Mouse (Mus musculus): ENCODE measurements at regions not wholly inside any gene's neighbourhood (a gene's known extent, or its start where the extent isn't known, plus 50 kb on each side); places are given as distances from the start of the nearest gene placed in this dataset.

- no peaks in the 10 kb centered on the region for H3K36me3 ChIP-seq (ENCODE audit: control insufficient read depth, insufficient read depth, low read length)
- H3K9ac ChIP-seq (ENCODE audit: low read depth, low read length) = no peak overlapping the region
- no peaks in the 10 kb centered on the region for H3K27me3 ChIP-seq (ENCODE audit: control insufficient read depth, insufficient read depth, low read length)
- no peaks in the 10 kb centered on the region for H3K79me2 ChIP-seq (ENCODE audit: control insufficient read depth, insufficient read depth, low read length)
- no peaks in the 10 kb centered on the region for H3K4me1 ChIP-seq (ENCODE audit: control insufficient read depth, insufficient read depth, low read length)
- 30% methylated on average over 10 of the region's 10 CpGs for WGBS
- no peak overlapping the region for H3K27ac ChIP-seq (replicated peaks; ENCODE audit: insufficient read depth, low read depth, low read length)
- peak; percentile 7 for DNase-seq (ENCODE audit: extremely low read depth, low read depth, low spot score)
- no peak overlapping the region for H3K4me3 ChIP-seq (ENCODE audit: insufficient read depth, low read depth, low read length)
- TF ChIP-seq POLR2A (IDR thresholded peaks at IDR 0.05; ENCODE audit: extremely low read depth, insufficient read depth, low read length) (no peak), CTCF (IDR thresholded peaks at IDR 0.05; ENCODE audit: low read depth, low read length) (no peak)
Measured at GRCm38 (mm10) chr3:143631183-143631582, 573.8 kb downstream of the Lmo4 start.

- no peaks in the 10 kb centered on the region for H3K27me3 ChIP-seq (ENCODE audit: control insufficient read depth, insufficient read depth, low read length)
- H3K4me3 ChIP-seq (ENCODE audit: insufficient read depth, low read depth, low read length) = no peak overlapping the region
- WGBS = 57% methylated on average over 3 of the region's 3 CpGs
- TF ChIP-seq CTCF (IDR thresholded peaks at IDR 0.05; ENCODE audit: low read depth, low read length) (no peak), POLR2A (IDR thresholded peaks at IDR 0.05; ENCODE audit: extremely low read depth, insufficient read depth, low read length) (no peak)
- H3K9ac ChIP-seq (ENCODE audit: low read depth, low read length) = no peak overlapping the region
- H3K27ac ChIP-seq (replicated peaks; ENCODE audit: insufficient read depth, low read depth, low read length) = no peak overlapping the region
- H3K36me3 ChIP-seq (ENCODE audit: control insufficient read depth, insufficient read depth, low read length) = no peaks in the 10 kb centered on the region
- H3K4me1 ChIP-seq (ENCODE audit: control insufficient read depth, insufficient read depth, low read length) = no peaks in the 10 kb centered on the region
- DNase-seq (ENCODE audit: extremely low read depth, low read depth, low spot score) = no peak
- H3K79me2 ChIP-seq (ENCODE audit: control insufficient read depth, insufficient read depth, low read length) = no peaks in the 10 kb centered on the region
Measured at GRCm38 (mm10) chr3:143624906-143625305, 580.1 kb downstream of the Lmo4 start.

DNA sequence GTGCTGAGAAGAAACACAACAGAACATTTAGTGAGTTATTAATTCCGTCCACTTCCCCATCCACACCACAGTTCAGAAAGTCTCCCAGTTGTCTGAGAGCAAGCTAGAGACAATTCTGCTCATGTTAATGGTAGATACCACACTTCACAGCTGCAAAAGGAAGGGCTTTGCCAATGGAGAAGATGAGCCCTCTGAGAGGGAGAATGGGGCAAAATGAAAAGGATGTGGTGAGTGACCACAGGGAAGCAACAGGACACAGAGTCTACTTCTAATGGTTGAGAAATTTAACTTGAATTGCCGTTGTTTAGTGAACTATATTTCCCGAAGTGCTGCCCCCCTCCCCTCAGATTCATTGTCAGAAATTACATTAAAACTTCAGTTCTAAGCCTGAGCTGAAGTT is 582.7 kb downstream of the Lmo4 start:
- no peaks in the 10 kb centered on the region; the same call in 1 of the 2 replicates for H3K4me1 ChIP-seq (ENCODE audit: control insufficient read depth, insufficient read depth, low read length)
- TF ChIP-seq CTCF (IDR thresholded peaks at IDR 0.05; ENCODE audit: low read depth, low read length) (no peak), POLR2A (IDR thresholded peaks at IDR 0.05; ENCODE audit: extremely low read depth, insufficient read depth, low read length) (no peak)
- no peak overlapping the region for H3K27ac ChIP-seq (replicated peaks; ENCODE audit: insufficient read depth, low read depth, low read length)
- 74% methylated on average over 3 of the region's 3 CpGs for WGBS
- H3K4me3 ChIP-seq (ENCODE audit: insufficient read depth, low read depth, low read length) = no peak overlapping the region
- no peaks in the 10 kb centered on the region for H3K27me3 ChIP-seq (ENCODE audit: control insufficient read depth, insufficient read depth, low read length)
- H3K79me2 ChIP-seq (ENCODE audit: control insufficient read depth, insufficient read depth, low read length) = no peaks in the 10 kb centered on the region
- H3K9ac ChIP-seq (ENCODE audit: low read depth, low read length) = no peak overlapping the region
- no peak for DNase-seq (ENCODE audit: extremely low read depth, low read depth, low spot score)
- no peaks in the 10 kb centered on the region for H3K36me3 ChIP-seq (ENCODE audit: control insufficient read depth, insufficient read depth, low read length)

GRCm38 (mm10) chr3:143619125-143619524 is 585.9 kb downstream of the Lmo4 start:
- Histone ChIP-seq H3K79me2 (ENCODE audit: control insufficient read depth, insufficient read depth, low read length) (no peaks in the 10 kb centered on the region), H3K9ac (ENCODE audit: low read depth, low read length) (no peak overlapping the region), H3K36me3 (ENCODE audit: control insufficient read depth, insufficient read depth, low read length) (no peaks in the 10 kb centered on the region), H3K27ac (replicated peaks; ENCODE audit: insufficient read depth, low read depth, low read length) (no peak overlapping the region), H3K4me1 (ENCODE audit: control insufficient read depth, insufficient read depth, low read length) (no peaks in the 10 kb centered on the region; the same call in 1 of the 2 replicates), H3K27me3 (ENCODE audit: control insufficient read depth, insufficient read depth, low read length) (no peaks in the 10 kb centered on the region), H3K4me3 (ENCODE audit: insufficient read depth, low read depth, low read length) (no peak overlapping the region)
- peak; percentile 57 for DNase-seq (ENCODE audit: extremely low read depth, low read depth, low spot score)
- TF ChIP-seq CTCF (IDR thresholded peaks at IDR 0.05; ENCODE audit: low read depth, low read length) (no peak), POLR2A (IDR thresholded peaks at IDR 0.05; ENCODE audit: extremely low read depth, insufficient read depth, low read length) (no peak)
- WGBS = 26% methylated on average over 1 of the region's 1 CpGs

DNA sequence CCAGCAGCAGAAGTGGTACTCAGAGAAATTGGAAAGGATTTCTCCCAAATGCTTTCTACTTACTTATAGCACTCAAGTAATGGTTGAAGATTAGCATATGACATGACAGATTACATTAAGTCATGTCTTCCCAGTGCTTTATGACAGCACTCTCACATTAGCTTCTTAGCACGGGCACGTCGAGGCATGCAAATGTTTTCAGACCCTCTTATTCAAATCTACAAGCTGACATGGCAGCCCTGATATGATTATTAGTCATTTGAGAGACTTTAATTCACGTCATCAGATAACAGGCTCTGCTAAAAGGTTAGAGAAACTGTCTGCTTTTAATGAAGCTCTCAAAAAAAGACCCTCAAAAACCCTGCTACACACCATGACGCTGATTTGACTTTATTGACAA is 590.1 kb downstream of the Lmo4 start:
- H3K4me3 ChIP-seq (ENCODE audit: insufficient read depth, low read depth, low read length) = no peak overlapping the region
- H3K4me1 ChIP-seq (ENCODE audit: control insufficient read depth, insufficient read depth, low read length) = no peaks in the 10 kb centered on the region; the same call in 1 of the 2 replicates
- no peak overlapping the region for H3K9ac ChIP-seq (ENCODE audit: low read depth, low read length)
- no peak for DNase-seq (ENCODE audit: extremely low read depth, low read depth, low spot score)
- WGBS = 82% methylated on average over 5 of the region's 5 CpGs
- H3K36me3 ChIP-seq (ENCODE audit: control insufficient read depth, insufficient read depth, low read length) = no peaks in the 10 kb centered on the region
- H3K27me3 ChIP-seq (ENCODE audit: control insufficient read depth, insufficient read depth, low read length) = no peaks in the 10 kb centered on the region
- H3K79me2 ChIP-seq (ENCODE audit: control insufficient read depth, insufficient read depth, low read length) = no peaks in the 10 kb centered on the region
- no peak overlapping the region for H3K27ac ChIP-seq (replicated peaks; ENCODE audit: insufficient read depth, low read depth, low read length)
- no peak for TF ChIP-seq CTCF (IDR thresholded peaks at IDR 0.05; ENCODE audit: low read depth, low read length)
- no peak for TF ChIP-seq POLR2A (IDR thresholded peaks at IDR 0.05; ENCODE audit: extremely low read depth, insufficient read depth, low read length)

- DNase-seq (ENCODE audit: extremely low read depth, low read depth, low spot score) = no peak
- WGBS = 86% methylated on average over 3 of the region's 3 CpGs
- TF ChIP-seq POLR2A (IDR thresholded peaks at IDR 0.05; ENCODE audit: extremely low read depth, insufficient read depth, low read length) = no peak
- TF ChIP-seq CTCF (IDR thresholded peaks at IDR 0.05; ENCODE audit: low read depth, low read length) = no peak
Measured at GRCm38 (mm10) chr3:143614004-143614403, 591.0 kb downstream of the Lmo4 start.

More at GRCm38 (mm10) chr3:143614004-143614403, 591.0 kb downstream of the Lmo4 start:
- Histone ChIP-seq H3K4me1 (ENCODE audit: control insufficient read depth, insufficient read depth, low read length) (no peaks in the 10 kb centered on the region; the same call in 1 of the 2 replicates), H3K79me2 (ENCODE audit: control insufficient read depth, insufficient read depth, low read length) (no peaks in the 10 kb centered on the region), H3K9ac (ENCODE audit: low read depth, low read length) (no peak overlapping the region), H3K4me3 (ENCODE audit: insufficient read depth, low read depth, low read length) (no peak overlapping the region), H3K36me3 (ENCODE audit: control insufficient read depth, insufficient read depth, low read length) (no peaks in the 10 kb centered on the region), H3K27me3 (ENCODE audit: control insufficient read depth, insufficient read depth, low read length) (no peaks in the 10 kb centered on the region), H3K27ac (replicated peaks; ENCODE audit: insufficient read depth, low read depth, low read length) (no peak overlapping the region)

All from liver, adult 2 months (tissue).